Mouse (Mus musculus): ENCODE results near the gene Calca. TPM values are rescaled to one million over a fixed set of nuclear protein-coding genes. Genes with fewer than 3 reads are reported as not detected.
A peak's percentile ranks its signal among the peaks of the same experiment; 100 is the strongest.
"Not testable (repeated sequence)": the region's sequence is repeated elsewhere in the genome, so short reads cannot be mapped to it uniquely, and the experiment has no call there.

Calca gene
- total RNA-seq (2021) = under 1 TPM in 1 of 2 experiments, not detected in 1; 0.42 TPM
- long read RNA-seq, experiment 1, partial matches to known transcripts = 0 of 1 reads
- long read RNA-seq, experiment 1, other reads (novel, unspliced or antisense) = 1 of 1 reads
- long read RNA-seq, experiment 2 = 0 reads

- DNase-seq = peak; percentile 6
These were observed at the start of gene Calca for GRCm38 (mm10) chr7:114636102-114636501. Calca (minus strand) TSS chr7:114636357.

- peak; percentile 3 for DNase-seq
These were observed 36.5 kb upstream of the Calca start for GRCm38 (mm10) chr7:114672697-114673096.

- no peak for DNase-seq
These were observed 35.2 kb upstream of the Calca start for GRCm38 (mm10) chr7:114671405-114671804.

- no peak for DNase-seq
These were observed 13.6 kb upstream of the Calca start for GRCm38 (mm10) chr7:114649730-114650129.

DNA sequence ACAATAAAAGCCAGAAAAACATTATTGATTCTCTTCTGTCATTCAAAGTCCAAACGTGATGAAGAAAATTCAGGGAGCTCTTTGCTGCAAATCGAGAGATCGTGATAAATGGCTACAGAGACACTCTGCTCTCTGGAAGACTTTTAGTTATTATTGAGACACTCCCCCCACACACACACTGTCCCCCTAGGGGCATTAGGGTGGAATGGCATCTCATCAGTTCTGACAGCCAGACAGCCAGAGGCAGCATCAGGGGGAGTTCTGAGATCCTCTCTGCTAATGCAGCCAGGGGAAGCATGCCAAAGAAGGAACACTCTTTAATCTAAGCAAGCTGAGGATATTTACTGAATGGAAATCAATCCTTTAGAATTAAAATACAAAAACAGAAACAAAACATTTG lies 12.6 kb upstream of the Calca start:
- no peak for DNase-seq

DNA sequence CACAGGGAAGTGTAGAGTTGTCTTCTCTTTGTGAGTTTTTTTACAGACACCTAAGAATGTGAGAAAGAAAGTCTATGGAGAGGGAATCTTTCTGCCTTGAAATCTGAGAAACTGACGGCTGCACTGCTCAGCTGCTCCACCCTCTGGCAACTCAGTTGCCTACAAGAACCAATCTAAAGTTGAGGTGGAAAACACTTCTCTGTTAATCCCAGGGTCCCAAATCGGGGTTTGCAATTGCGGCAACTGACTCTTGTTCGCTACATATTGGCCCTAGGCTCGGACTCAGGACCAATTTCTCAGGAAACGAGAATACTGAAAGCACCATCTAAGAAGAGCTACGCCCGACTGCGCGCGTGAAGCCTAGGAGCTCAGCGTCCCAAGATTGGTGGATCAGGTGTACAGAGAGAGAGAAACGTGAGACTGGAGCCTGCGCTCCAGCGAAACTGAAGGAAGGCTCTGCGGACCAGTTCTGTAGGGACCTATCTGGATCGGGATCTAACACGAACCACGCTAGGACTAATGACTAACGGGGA lies 522 bp downstream of the Calca start:
- DNase-seq = peak; percentile 40

DNA sequence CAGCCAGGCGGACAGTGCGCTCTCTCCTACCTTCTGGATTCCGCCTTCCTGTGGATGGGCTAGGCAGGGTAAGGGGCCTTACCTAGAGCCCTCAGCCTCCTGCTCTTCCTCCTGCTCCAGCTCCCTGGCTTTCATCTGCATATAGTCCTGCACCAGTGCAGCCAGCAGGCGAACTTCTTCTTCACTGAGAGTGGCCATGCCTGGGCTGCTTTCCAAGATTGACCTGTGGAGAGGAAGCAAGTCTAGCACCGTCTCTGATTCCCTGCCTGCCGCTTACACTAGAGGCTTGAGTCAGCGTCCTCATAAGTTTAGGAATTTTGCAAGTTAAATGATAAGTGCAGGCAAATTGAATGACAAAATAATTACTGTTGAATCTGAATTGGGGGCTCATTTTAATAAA lies 1.8 kb downstream of the Calca start:
- no peak for DNase-seq

GRCm38 (mm10) chr7:114625966-114626365 lies 10.2 kb downstream of the Calca start:
- no peak for DNase-seq

DNA sequence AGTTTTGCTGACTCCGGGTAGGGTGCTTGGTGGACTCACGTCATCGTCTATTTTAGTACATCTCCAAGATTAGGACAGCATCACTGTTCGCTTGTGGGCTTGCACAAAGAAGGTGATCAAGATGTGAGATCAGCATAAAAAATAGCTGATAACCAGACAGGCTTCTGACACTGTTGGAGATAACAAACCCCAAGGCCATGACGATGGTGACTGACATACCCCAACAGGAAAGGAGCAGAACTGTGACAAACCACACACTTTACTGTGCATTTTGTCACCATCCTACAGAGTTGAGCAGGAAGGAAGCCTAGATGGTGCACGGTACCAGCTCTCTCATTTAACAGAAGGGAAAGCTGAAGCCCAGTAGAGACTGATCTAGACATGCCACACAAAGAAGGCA lies 19.4 kb downstream of the Calca start:
- no peak for DNase-seq

DNA sequence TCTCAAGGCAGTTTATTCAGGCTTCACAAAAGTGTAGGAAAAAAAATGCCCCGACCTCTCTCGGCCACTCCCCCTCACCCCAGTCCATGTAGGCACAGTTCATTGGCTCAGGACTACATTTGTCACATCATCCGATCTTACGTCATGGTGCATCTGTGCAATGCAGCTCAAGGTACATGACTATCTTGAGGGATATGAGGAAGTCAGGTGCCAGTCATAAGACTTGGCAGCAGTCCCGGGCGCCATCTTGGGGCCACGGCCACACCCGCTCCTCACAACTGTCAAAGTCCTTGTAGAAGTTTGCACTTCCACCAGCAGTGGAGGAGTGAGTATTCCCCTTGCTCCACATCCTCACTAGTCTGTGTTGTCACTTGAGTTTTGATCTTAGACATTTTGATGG lies 41.8 kb downstream of the Calca start:
- DNase-seq = not testable (repeated sequence)

DNA sequence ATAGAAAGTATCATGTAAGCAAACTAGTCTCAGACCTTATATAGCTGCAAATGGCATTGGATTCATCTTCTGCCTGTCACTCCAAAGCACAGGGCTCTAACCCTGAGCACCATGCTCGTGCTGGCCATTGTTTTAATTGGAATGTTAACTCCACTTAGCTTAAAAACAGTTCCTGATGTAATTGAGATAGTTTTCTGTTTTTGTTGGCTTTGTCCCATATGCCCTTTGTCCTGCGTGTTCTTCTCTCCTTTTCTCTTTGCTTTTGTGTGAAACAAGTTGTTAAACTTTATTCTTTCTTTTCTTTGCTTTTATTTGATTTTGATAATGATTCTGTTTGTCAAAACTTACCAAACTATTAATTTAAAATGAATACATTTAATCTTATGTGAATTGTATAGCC lies 53.7 kb downstream of the Calca start:
- DNase-seq = no peak

Other genes starting within 250 kb of the Calca start
- gene Pde3b, start 221.1 kb downstream of the Calca start, total RNA-seq (2021) = 10 to 100 TPM; 41.6 to 55.3 TPM
- 1 to 10 TPM; 1.5 to 1.7 TPM for gene Cyp2r1, start 73.4 kb downstream of the Calca start, total RNA-seq (2021)
- gene Calcb, start 82.3 kb upstream of the Calca start, total RNA-seq (2021) = not detected
- gene Insc, start 107.3 kb upstream of the Calca start, total RNA-seq (2021) = 1 to 10 TPM; 3.7 to 8.1 TPM